Mouse (Mus musculus) brain, embryonic 14.5 days (tissue): Measurements from ENCODE around the gene Etv4.

ENCODE experiments used
- CTCF ChIP-seq: fragments of 200-500 bp; IDR thresholded peaks from 2 replicates; pipeline ENCODE4 v1.5.1; 2012; ENCODE audit warnings: inconsistent platforms, mild to moderate bottlenecking, moderate library complexity, borderline replicate concordance; ENCODE audit not compliant: insufficient read depth, insufficient read length; ENCODE audit errors: extremely low read depth
- POLR2A ChIP-seq: fragments of 200-500 bp; IDR thresholded peaks from 2 replicates; pipeline ENCODE4 v1.6.1; 2012; ENCODE audit warnings: mild to moderate bottlenecking, inconsistent platforms, borderline replicate concordance; ENCODE audit not compliant: poor library complexity, insufficient read depth, insufficient read length, severe bottlenecking; ENCODE audit errors: extremely low read depth

- TF ChIP-seq CTCF (no peak), POLR2A (no peak)
These were observed 26.7 kb downstream of the Etv4 start for GRCm38 (mm10) chr11:101758431-101758830.
